13 mouse cellular contexts compared by ENCODE assay signal in genomic region chr10:122553851-122554250, GRCm38 (mm10).
DNase-seq lines count a peak whose midpoint lies in the region; ATAC-seq and TF ChIP-seq lines count a peak whose summit lies in the region.
"Had no signal": no experiment of that assay in that cellular context is flagged by ENCODE, and none has a peak within 500 bp of the region (broad histone marks: within the 10 kb centered on the region; RNA-seq: fewer than 3 reads in every experiment).

No protein-coding gene starts in this region.

- no peak for ATAC-seq in heart, postnatal 0 days (ENCODE audit: insufficient read depth, low read depth)
- ATAC-seq in heart, embryonic 11.5 days (replicated peaks; ENCODE audit: insufficient number of reproducible peaks, low FRiP score, low TSS enrichment) = no peak
- peak; percentile 10; the same call in 1 of the 2 replicates for ATAC-seq in lung, embryonic 14.5 days (ENCODE audit: insufficient read depth)
- no peak for ATAC-seq in megakaryocyte-erythroid progenitor cell, adult 5-6 weeks (replicated peaks; ENCODE audit: low FRiP score, low TSS enrichment, poor library complexity, severe bottlenecking)

- no peaks in the 10 kb centered on the region for H3K27me3 ChIP-seq in heart, postnatal 0 days (ENCODE audit: control insufficient read depth, insufficient read depth, low read length)
- H3K27me3 ChIP-seq in heart, embryonic 11.5 days (ENCODE audit: control insufficient read depth, insufficient read depth, low read length) = no peaks in the 10 kb centered on the region
- H3K27me3 ChIP-seq in lung, embryonic 14.5 days (ENCODE audit: insufficient read depth, low read length) = no peaks in the 10 kb centered on the region
- H3K27me3 ChIP-seq: CH12.LX; embryonic facial prominence, embryonic 13.5 days; liver, embryonic 13.5 days; megakaryocyte, embryonic 14.5 days had no signal

- no peak overlapping the region for H3K4me2 ChIP-seq in heart, postnatal 0 days (ENCODE audit: low read depth, low read length)
- H3K4me2 ChIP-seq in heart, embryonic 11.5 days = no peak overlapping the region
- H3K4me2 ChIP-seq in lung, embryonic 14.5 days = no peak overlapping the region
- H3K4me2 ChIP-seq: embryonic facial prominence, embryonic 13.5 days; liver, embryonic 13.5 days had no signal

- no peaks in the 10 kb centered on the region for H3K4me1 ChIP-seq in heart, postnatal 0 days (ENCODE audit: control insufficient read depth, insufficient read depth)
- H3K4me1 ChIP-seq in heart, embryonic 11.5 days (ENCODE audit: control insufficient read depth, insufficient read depth, low read length) = no peaks in the 10 kb centered on the region
- H3K4me1 ChIP-seq in lung, embryonic 14.5 days (ENCODE audit: insufficient read depth) = no peaks in the 10 kb centered on the region
- H3K4me1 ChIP-seq: embryonic facial prominence, embryonic 13.5 days; liver, embryonic 13.5 days; megakaryocyte, embryonic 14.5 days had no signal

- TF ChIP-seq POLR2A in brain, embryonic 14.5 days (IDR thresholded peaks at IDR 0.05; ENCODE audit: borderline replicate concordance, extremely low read depth, insufficient read depth, insufficient read length, poor library complexity, severe bottlenecking) = no peak

- no peaks in the 10 kb centered on the region for H3K9me3 ChIP-seq in heart, postnatal 0 days (replicated peaks; ENCODE audit: control insufficient read depth, low read length)
- H3K9me3 ChIP-seq in heart, embryonic 11.5 days (replicated peaks; ENCODE audit: control insufficient read depth, low read length) = no peaks in the 10 kb centered on the region
- H3K9me3 ChIP-seq in lung, embryonic 14.5 days (ENCODE audit: low read depth, low read length) = no peaks in the 10 kb centered on the region
- H3K9me3 ChIP-seq: embryonic facial prominence, embryonic 13.5 days; liver, embryonic 13.5 days; megakaryocyte, embryonic 14.5 days had no signal

- peak; percentile 30 to 74 for DNase-seq in adrenal gland, adult (ENCODE audit: inconsistent age in 2 of 2, low spot score in 1 of 2)
- DNase-seq in adrenal gland, postnatal 25 days = no peak
- peak; percentile 41 for DNase-seq in heart, postnatal 0 days (ENCODE audit: low spot score)
- DNase-seq in lung, embryonic 14.5 days = no peak
- no peak for DNase-seq in lung, adult 18-20 months
- DNase-seq in brain, embryonic 14.5 days (ENCODE audit: low read depth) = peak; percentile 14
- DNase-seq: kidney, adult 11 months; liver, embryonic 13.5 days had no signal

- 54% methylated on average over 2 of the region's 2 CpGs for WGBS in heart, postnatal 0 days
- 52% methylated on average over 2 of the region's 2 CpGs for WGBS in heart, embryonic 11.5 days (ENCODE audit: insufficient replicate concordance)
- 52% methylated on average over 2 of the region's 2 CpGs for WGBS in lung, embryonic 14.5 days

- TF ChIP-seq EP300 in heart, postnatal 0 days (IDR thresholded peaks at IDR 0.05; ENCODE audit: low read depth) = no peak

- H3K27ac ChIP-seq in heart, postnatal 0 days (ENCODE audit: low read depth) = no peak overlapping the region
- no peak overlapping the region for H3K27ac ChIP-seq in heart, embryonic 11.5 days (ENCODE audit: low read depth, low read length)
- H3K27ac ChIP-seq in lung, embryonic 14.5 days (ENCODE audit: low read depth) = no peak overlapping the region
- H3K27ac ChIP-seq: embryonic facial prominence, embryonic 13.5 days; liver, embryonic 13.5 days had no signal

- H3K4me3 ChIP-seq in heart, postnatal 0 days (ENCODE audit: low read depth, low read length) = no peak overlapping the region
- H3K4me3 ChIP-seq in heart, embryonic 11.5 days (ENCODE audit: low read depth, low read length) = no peak overlapping the region
- no peak overlapping the region for H3K4me3 ChIP-seq in lung, embryonic 14.5 days (ENCODE audit: low read depth, low read length)
- H3K4me3 ChIP-seq: embryonic facial prominence, embryonic 13.5 days; liver, embryonic 13.5 days; megakaryocyte, embryonic 14.5 days had no signal

- H3K9ac ChIP-seq in heart, postnatal 0 days (replicated peaks; ENCODE audit: low read depth, low read length) = no peak overlapping the region
- no peak overlapping the region for H3K9ac ChIP-seq in heart, embryonic 11.5 days (ENCODE audit: low read depth, low read length)
- no peak overlapping the region for H3K9ac ChIP-seq in lung, embryonic 14.5 days
- H3K9ac ChIP-seq: embryonic facial prominence, embryonic 13.5 days; liver, embryonic 13.5 days had no signal

- TF ChIP-seq CTCF in heart, postnatal 0 days (IDR thresholded peaks at IDR 0.05; ENCODE audit: low read depth) = no peak
- no peak for TF ChIP-seq CTCF in lung, embryonic 14.5 days (IDR thresholded peaks at IDR 0.05; ENCODE audit: low read depth)
- TF ChIP-seq CTCF in brain, embryonic 14.5 days (IDR thresholded peaks at IDR 0.05; ENCODE audit: borderline replicate concordance, extremely low read depth, insufficient read depth, insufficient read length) = no peak

- H3K36me3 ChIP-seq in heart, postnatal 0 days (replicated peaks; ENCODE audit: control insufficient read depth, insufficient read depth, low read length) = no peaks in the 10 kb centered on the region
- no peaks in the 10 kb centered on the region for H3K36me3 ChIP-seq in heart, embryonic 11.5 days (ENCODE audit: control insufficient read depth, insufficient read depth, low read length)
- no peaks in the 10 kb centered on the region for H3K36me3 ChIP-seq in lung, embryonic 14.5 days (ENCODE audit: insufficient read depth)
- H3K36me3 ChIP-seq: embryonic facial prominence, embryonic 13.5 days; liver, embryonic 13.5 days had no signal

Comparison
In these comparisons a context has a peak if more than half of its experiments do, and no peak if none do; other contexts are left out.
1. DNase-seq: peak in adrenal gland, adult (2 of 2), heart, postnatal 0 days (single experiment) and brain, embryonic 14.5 days (single experiment); none in adrenal gland, postnatal 25 days (single experiment), lung, embryonic 14.5 days (single experiment) and lung, adult 18-20 months (0 of 2).